Mouse (Mus musculus): ENCODE results near the gene Klhl36. TPM values are rescaled to one million over a fixed set of nuclear protein-coding genes. Genes with fewer than 3 reads are reported as not detected.

Gene Klhl36
- total RNA-seq, 1 experiment: 3.6 TPM

DNA sequence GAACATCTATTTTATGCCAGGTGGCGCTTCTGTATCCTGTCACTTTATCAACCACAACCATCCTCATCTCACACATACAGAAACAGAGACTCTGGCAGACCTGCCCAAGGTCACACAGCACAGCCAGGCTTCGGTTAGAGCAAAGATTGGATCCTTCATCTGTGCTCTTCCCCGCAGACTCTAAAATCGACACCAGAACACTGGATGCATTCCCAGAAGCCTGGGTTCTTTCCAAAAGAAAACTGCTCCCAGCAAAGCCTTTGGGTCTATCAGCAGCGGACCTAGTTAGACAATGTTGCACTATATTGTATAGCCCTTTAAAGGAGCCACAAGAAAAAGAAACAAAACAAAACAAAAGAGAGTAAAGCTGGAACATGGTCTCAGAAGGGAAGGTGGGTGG is 26.8 kb upstream of the Klhl36 start:
- in situ Hi-C loops (cut with MboI; ENCODE audit: low sequenced_read_pairs in 2 of 2, unreplicated experiment in 2 of 2): no loop called here
- TF ChIP-seq HCFC1 (IDR thresholded peaks at IDR 0.05; ENCODE audit: borderline replicate concordance, insufficient read depth, low read length) (no peak), ZNF384 (IDR thresholded peaks at IDR 0.05; ENCODE audit: low read depth, low read length) (no peak), ZC3H11A (IDR thresholded peaks at IDR 0.05; ENCODE audit: borderline replicate concordance, low read depth, low read length) (no peak), MAFK (IDR thresholded peaks at IDR 0.05; ENCODE audit: insufficient read depth, low read depth, low read length) (no peak), CHD2 (IDR thresholded peaks at IDR 0.05; ENCODE audit: low read depth, low read length) (no peak)
- Histone ChIP-seq H3K4me1 (ENCODE audit: control insufficient read depth in 2 of 2, insufficient read depth in 2 of 2, low read length in 2 of 2, poor library complexity in 1 of 2) (peaks cover 31 to 47% of the 10 kb centered on the region in 2 experiments), H3K36me3 (ENCODE audit: control insufficient read depth, insufficient read depth, low read length, poor library complexity, severe bottlenecking) (no peaks in the 10 kb centered on the region), H3K9ac (ENCODE audit: insufficient read depth, low read depth, low read length, poor library complexity, severe bottlenecking) (no peak overlapping the region), H3K9me3 (ENCODE audit: control insufficient read depth, insufficient read depth, low read depth, low read length) (no peaks in the 10 kb centered on the region), H3K27ac (ENCODE audit: insufficient read depth, low read depth, low read length, poor library complexity, severe bottlenecking) (no peak overlapping the region), H3K4me3 (ENCODE audit: insufficient read depth in 1 of 2, low read depth in 1 of 2, low read length in 2 of 2, poor library complexity in 1 of 2, severe bottlenecking in 1 of 2) (no peak overlapping the region)
- no peak for DNase-seq (ENCODE audit: low read depth, low spot score)

GRCm38 (mm10) chr8:119836831-119837230 is 25.2 kb upstream of the Klhl36 start:
- Histone ChIP-seq H3K9ac (ENCODE audit: insufficient read depth, low read depth, low read length, poor library complexity, severe bottlenecking) (no peak overlapping the region), H3K9me3 (ENCODE audit: control insufficient read depth, insufficient read depth, low read depth, low read length) (no peaks in the 10 kb centered on the region), H3K27ac (ENCODE audit: insufficient read depth, low read depth, low read length, poor library complexity, severe bottlenecking) (no peak overlapping the region), H3K4me3 (ENCODE audit: insufficient read depth in 1 of 2, low read depth in 1 of 2, low read length in 2 of 2, poor library complexity in 1 of 2, severe bottlenecking in 1 of 2) (no peak overlapping the region), H3K36me3 (ENCODE audit: control insufficient read depth, insufficient read depth, low read length, poor library complexity, severe bottlenecking) (no peaks in the 10 kb centered on the region), H3K4me1 (ENCODE audit: control insufficient read depth in 2 of 2, insufficient read depth in 2 of 2, low read length in 2 of 2, poor library complexity in 1 of 2) (peaks cover 22 to 32% of the 10 kb centered on the region in 2 experiments)
- in situ Hi-C loops (cut with MboI; ENCODE audit: low sequenced_read_pairs in 2 of 2, unreplicated experiment in 2 of 2): no loop called here
- no peak for DNase-seq (ENCODE audit: low read depth, low spot score)
- TF ChIP-seq ZNF384 (IDR thresholded peaks at IDR 0.05; ENCODE audit: low read depth, low read length) (no peak), CHD2 (IDR thresholded peaks at IDR 0.05; ENCODE audit: low read depth, low read length) (no peak), MAFK (IDR thresholded peaks at IDR 0.05; ENCODE audit: insufficient read depth, low read depth, low read length) (no peak), ZC3H11A (IDR thresholded peaks at IDR 0.05; ENCODE audit: borderline replicate concordance, low read depth, low read length) (no peak), HCFC1 (IDR thresholded peaks at IDR 0.05; ENCODE audit: borderline replicate concordance, insufficient read depth, low read length) (no peak)

GRCm38 (mm10) chr8:119837553-119838071 is 24.5 kb upstream of the Klhl36 start:
- in situ Hi-C loops (cut with MboI; ENCODE audit: low sequenced_read_pairs in 2 of 2, unreplicated experiment in 2 of 2): no loop called here
- Histone ChIP-seq H3K9me3 (ENCODE audit: control insufficient read depth, insufficient read depth, low read depth, low read length) (no peaks in the 10 kb centered on the region), H3K27ac (ENCODE audit: insufficient read depth, low read depth, low read length, poor library complexity, severe bottlenecking) (no peak overlapping the region), H3K36me3 (ENCODE audit: control insufficient read depth, insufficient read depth, low read length, poor library complexity, severe bottlenecking) (no peaks in the 10 kb centered on the region), H3K4me3 (ENCODE audit: insufficient read depth in 1 of 2, low read depth in 1 of 2, low read length in 2 of 2, poor library complexity in 1 of 2, severe bottlenecking in 1 of 2) (peak overlapping the region in 1 of 2 experiments; percentile 2; a peak in 1 of 4 replicates), H3K4me1 (ENCODE audit: control insufficient read depth in 2 of 2, insufficient read depth in 2 of 2, low read length in 2 of 2, poor library complexity in 1 of 2) (peaks cover 17 to 24% of the 10 kb centered on the region in 2 experiments), H3K9ac (ENCODE audit: insufficient read depth, low read depth, low read length, poor library complexity, severe bottlenecking) (peak overlapping the region; percentile 45; the same call in 1 of the 2 replicates)
- DNase-seq (ENCODE audit: low read depth, low spot score): no peak
- TF ChIP-seq CHD2 (IDR thresholded peaks at IDR 0.05; ENCODE audit: low read depth, low read length) (no peak), ZNF384 (IDR thresholded peaks at IDR 0.05; ENCODE audit: low read depth, low read length) (no peak), ZC3H11A (IDR thresholded peaks at IDR 0.05; ENCODE audit: borderline replicate concordance, low read depth, low read length) (no peak), MAFK (IDR thresholded peaks at IDR 0.05; ENCODE audit: insufficient read depth, low read depth, low read length) (no peak), HCFC1 (IDR thresholded peaks at IDR 0.05; ENCODE audit: borderline replicate concordance, insufficient read depth, low read length) (no peak)

GRCm38 (mm10) chr8:119838100-119838982 is 23.7 kb upstream of the Klhl36 start:
- peaks cover 17 to 23% of the 10 kb centered on the region in 2 experiments for H3K4me1 ChIP-seq (ENCODE audit: control insufficient read depth in 2 of 2, insufficient read depth in 2 of 2, low read length in 2 of 2, poor library complexity in 1 of 2)
- TF ChIP-seq ZC3H11A (IDR thresholded peaks at IDR 0.05; ENCODE audit: borderline replicate concordance, low read depth, low read length) (no peak), ZNF384 (IDR thresholded peaks at IDR 0.05; ENCODE audit: low read depth, low read length) (0 out of 2 replicates have a peak, but pooled peaks have one; percentile 23), HCFC1 (IDR thresholded peaks at IDR 0.05; ENCODE audit: borderline replicate concordance, insufficient read depth, low read length) (no peak), CHD2 (IDR thresholded peaks at IDR 0.05; ENCODE audit: low read depth, low read length) (no peak)
- in situ Hi-C loops (cut with MboI; ENCODE audit: low sequenced_read_pairs in 2 of 2, unreplicated experiment in 2 of 2): no loop called here
- H3K4me3 ChIP-seq (ENCODE audit: insufficient read depth in 1 of 2, low read depth in 1 of 2, low read length in 2 of 2, poor library complexity in 1 of 2, severe bottlenecking in 1 of 2): peak overlapping the region; percentile 36 to 95; a peak in 2 of 4 replicates
- no peaks in the 10 kb centered on the region for H3K36me3 ChIP-seq (ENCODE audit: control insufficient read depth, insufficient read depth, low read length, poor library complexity, severe bottlenecking)
- H3K27ac ChIP-seq (ENCODE audit: insufficient read depth, low read depth, low read length, poor library complexity, severe bottlenecking): no peak overlapping the region
- no peak for DNase-seq (ENCODE audit: low read depth, low spot score)
- H3K9me3 ChIP-seq (ENCODE audit: control insufficient read depth, insufficient read depth, low read depth, low read length): no peaks in the 10 kb centered on the region
- peak overlapping the region; percentile 45; the same call in 1 of the 2 replicates for H3K9ac ChIP-seq (ENCODE audit: insufficient read depth, low read depth, low read length, poor library complexity, severe bottlenecking)
